Mouse (Mus musculus): ENCODE data around the gene Clec12a.

DNA sequence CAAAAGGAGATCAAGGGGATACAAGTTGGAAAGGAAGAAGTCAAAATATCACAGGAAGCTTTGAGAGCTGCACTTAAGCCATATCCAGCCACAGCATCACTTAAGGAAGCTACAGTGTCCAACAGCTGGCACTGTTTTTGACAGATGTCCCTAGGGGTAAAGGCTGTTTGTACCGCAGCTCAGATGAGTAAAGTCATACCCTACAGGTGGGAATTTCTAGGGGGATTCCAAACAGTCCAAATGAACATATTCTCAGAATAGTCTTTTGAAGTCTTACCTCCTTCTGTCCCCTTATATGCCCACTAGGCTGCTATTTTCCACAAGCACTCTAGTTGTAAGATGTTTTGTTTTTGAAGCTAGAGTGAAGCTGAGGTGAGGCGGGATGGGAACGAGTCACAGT is 30.0 kb upstream of the Clec12a start:
- TF ChIP-seq CTCF (IDR thresholded peaks at IDR 0.05; ENCODE audit: insufficient read depth, low read depth, low read length) (no peak), POLR2A (IDR thresholded peaks at IDR 0.05; ENCODE audit: insufficient read depth, low read depth, low read length) (no peak)
